Mouse (Mus musculus): ENCODE data around the gene Cd300ld5.
"Not testable (repeated sequence)": the region's sequence is repeated elsewhere in the genome, so short reads cannot be mapped to it uniquely, and the experiment has no call there.

The Cd300ld5 gene

GRCm38 (mm10) chr11:115026912-115027311, 10.7 kb downstream of the Cd300ld5 start, which contains the start of gene Cd300ld4:
Gene Cd300ld4, minus strand, starts transcription at chr11:115027012.
- DNase-seq: not testable (repeated sequence)

- not testable (repeated sequence) for DNase-seq
These were observed 21.5 kb downstream of the Cd300ld5 start, which contains the start of gene Cd300ld2 for GRCm38 (mm10) chr11:115016093-115016492. Gene Cd300ld2, minus strand, starts transcription at chr11:115016193.

GRCm38 (mm10) chr11:115004070-115004469, 33.5 kb downstream of the Cd300ld5 start:
- DNase-seq: no peak

- no peak for DNase-seq
These were observed 36.0 kb downstream of the Cd300ld5 start, which contains the start of gene Cd300c2 for GRCm38 (mm10) chr11:115001474-115002040. Gene Cd300c2, minus strand, starts transcription at chr11:115001880.

GRCm38 (mm10) chr11:114989793-114990192, 47.8 kb downstream of the Cd300ld5 start, which contains the start of gene Cd300ld:
Gene Cd300ld, minus strand, starts transcription at chr11:114989922.
- no peak for DNase-seq

GRCm38 (mm10) chr11:114981866-114982265, 55.7 kb downstream of the Cd300ld5 start:
- DNase-seq: no peak
